Mouse (Mus musculus): ENCODE measurements around the gene Ankdd1a. TPM values are rescaled to one million over a fixed set of nuclear protein-coding genes. Genes with fewer than 3 reads are reported as not detected.

Ankdd1a gene
- polyA plus RNA-seq (2015; fragmentation: Nextera tagmentation; extraction: Ambion mirVana): 0.14 TPM in 1 of 2 replicates, not detected in the other

GRCm38 (mm10) chr9:65519807-65520504 is at the start of gene Ankdd1a:
TSS of gene Ankdd1a (minus strand) at chr9:65520193.
- H3K4me1 ChIP-seq: peaks cover 18% of the 10 kb centered on the region
- H3K4me3 ChIP-seq: peak within 1 kb of the TSS; percentile 31
- no peaks in the 10 kb centered on the region for H3K36me3 ChIP-seq (ENCODE audit: poor library complexity, severe bottlenecking)
- H3K4me2 ChIP-seq: peak within 1 kb of the TSS; percentile 59
- peak within 1 kb of the TSS; percentile 50; the same call in 1 of the 2 replicates for H3K9ac ChIP-seq
- peak; percentile 81 for ATAC-seq
- 6% methylated on average over 25 of the region's 25 CpGs for WGBS
- no peaks in the 10 kb centered on the region for H3K9me3 ChIP-seq (replicated peaks)
- H3K27ac ChIP-seq: peak within 1 kb of the TSS; percentile 61
- H3K27me3 ChIP-seq: 0 out of 2 replicates have a peak, but pooled peaks cover 3% of the 10 kb centered on the region

GRCm38 (mm10) chr9:65569491-65569971 is 49.5 kb upstream of the Ankdd1a start:
- WGBS: 88% methylated on average over 6 of the region's 6 CpGs
- ATAC-seq: no peak
- no peaks in the 10 kb centered on the region for H3K27me3 ChIP-seq
- peaks cover 8% of the 10 kb centered on the region; the same call in 1 of the 2 replicates for H3K36me3 ChIP-seq (ENCODE audit: poor library complexity, severe bottlenecking)
- H3K4me3 ChIP-seq: no peak overlapping the region
- H3K4me1 ChIP-seq: no peaks in the 10 kb centered on the region
- H3K27ac ChIP-seq: no peak overlapping the region
- no peaks in the 10 kb centered on the region; the same call in 1 of the 2 replicates for H3K9me3 ChIP-seq (replicated peaks)
- H3K4me2 ChIP-seq: no peak overlapping the region
- no peak overlapping the region for H3K9ac ChIP-seq

GRCm38 (mm10) chr9:65568787-65569186 is 48.8 kb upstream of the Ankdd1a start:
- Histone ChIP-seq H3K9me3 (replicated peaks) (no peaks in the 10 kb centered on the region; the same call in 1 of the 2 replicates), H3K4me3 (no peak overlapping the region), H3K9ac (no peak overlapping the region), H3K27ac (no peak overlapping the region), H3K27me3 (no peaks in the 10 kb centered on the region), H3K36me3 (ENCODE audit: poor library complexity, severe bottlenecking) (peaks cover 8% of the 10 kb centered on the region; the same call in 1 of the 2 replicates), H3K4me1 (no peaks in the 10 kb centered on the region), H3K4me2 (no peak overlapping the region)
- 96% methylated on average over 6 of the region's 6 CpGs for WGBS
- ATAC-seq: no peak

GRCm38 (mm10) chr9:65564698-65565097 is 44.7 kb upstream of the Ankdd1a start:
- whole genome bisulfite sequencing: 94% methylated on average over 2 of the region's 2 CpGs
- ATAC-seq: no peak
- Histone ChIP-seq H3K36me3 (ENCODE audit: poor library complexity, severe bottlenecking) (peaks cover 5% of the 10 kb centered on the region; the same call in 1 of the 2 replicates), H3K4me1 (peaks cover 12% of the 10 kb centered on the region; the same call in 1 of the 2 replicates), H3K27me3 (no peaks in the 10 kb centered on the region), H3K9ac (no peak overlapping the region), H3K4me3 (no peak overlapping the region), H3K9me3 (replicated peaks) (no peaks in the 10 kb centered on the region; the same call in 1 of the 2 replicates), H3K27ac (no peak overlapping the region), H3K4me2 (no peak overlapping the region)

- Histone ChIP-seq H3K4me2 (no peak overlapping the region), H3K27me3 (no peaks in the 10 kb centered on the region), H3K27ac (no peak overlapping the region), H3K4me1 (peaks cover 12% of the 10 kb centered on the region; the same call in 1 of the 2 replicates), H3K9me3 (replicated peaks) (no peaks in the 10 kb centered on the region; the same call in 1 of the 2 replicates), H3K36me3 (ENCODE audit: poor library complexity, severe bottlenecking) (peaks cover 9% of the 10 kb centered on the region; the same call in 1 of the 2 replicates), H3K4me3 (no peak overlapping the region), H3K9ac (no peak overlapping the region)
- no peak for ATAC-seq
- WGBS: 92% methylated on average over 5 of the region's 5 CpGs
Measured at GRCm38 (mm10) chr9:65563073-65563472, 43.1 kb upstream of the Ankdd1a start.

- H3K9ac ChIP-seq: peak overlapping the region; percentile 31; the same call in 1 of the 2 replicates
- ATAC-seq: no peak
- H3K4me1 ChIP-seq: peaks cover 12% of the 10 kb centered on the region; the same call in 1 of the 2 replicates
- H3K9me3 ChIP-seq (replicated peaks): no peaks in the 10 kb centered on the region; the same call in 1 of the 2 replicates
- no peak overlapping the region for H3K4me3 ChIP-seq
- no peaks in the 10 kb centered on the region for H3K27me3 ChIP-seq
- H3K36me3 ChIP-seq (ENCODE audit: poor library complexity, severe bottlenecking): peaks cover 13% of the 10 kb centered on the region; the same call in 1 of the 2 replicates
- 45% methylated on average over 4 of the region's 4 CpGs for WGBS
- H3K27ac ChIP-seq: no peak overlapping the region
- H3K4me2 ChIP-seq: no peak overlapping the region
Measured at GRCm38 (mm10) chr9:65562081-65562506, 42.1 kb upstream of the Ankdd1a start.

GRCm38 (mm10) chr9:65561016-65561415 is 41.0 kb upstream of the Ankdd1a start:
- H3K4me1 ChIP-seq: peaks cover 12% of the 10 kb centered on the region; the same call in 1 of the 2 replicates
- H3K27ac ChIP-seq: no peak overlapping the region
- H3K9me3 ChIP-seq (replicated peaks): no peaks in the 10 kb centered on the region
- no peak overlapping the region for H3K4me3 ChIP-seq
- H3K4me2 ChIP-seq: no peak overlapping the region
- 82% methylated on average over 4 of the region's 4 CpGs for WGBS
- H3K27me3 ChIP-seq: no peaks in the 10 kb centered on the region
- H3K9ac ChIP-seq: no peak overlapping the region
- ATAC-seq: no peak
- H3K36me3 ChIP-seq (ENCODE audit: poor library complexity, severe bottlenecking): peaks cover 23% of the 10 kb centered on the region

GRCm38 (mm10) chr9:65558806-65559205 is 38.8 kb upstream of the Ankdd1a start:
- no peak overlapping the region for H3K9ac ChIP-seq
- H3K27me3 ChIP-seq: no peaks in the 10 kb centered on the region
- no peaks in the 10 kb centered on the region for H3K9me3 ChIP-seq (replicated peaks)
- 94% methylated on average over 6 of the region's 6 CpGs for WGBS
- no peak overlapping the region for H3K4me3 ChIP-seq
- peaks cover 29% of the 10 kb centered on the region for H3K36me3 ChIP-seq (ENCODE audit: poor library complexity, severe bottlenecking)
- H3K4me2 ChIP-seq: no peak overlapping the region
- H3K4me1 ChIP-seq: peaks cover 16% of the 10 kb centered on the region; the same call in 1 of the 2 replicates
- ATAC-seq: no peak
- H3K27ac ChIP-seq: no peak overlapping the region

GRCm38 (mm10) chr9:65556979-65557378 is 37.0 kb upstream of the Ankdd1a start:
- no peak overlapping the region for H3K4me3 ChIP-seq
- no peak for ATAC-seq
- H3K27ac ChIP-seq: no peak overlapping the region
- no peaks in the 10 kb centered on the region for H3K27me3 ChIP-seq
- no peaks in the 10 kb centered on the region for H3K9me3 ChIP-seq (replicated peaks)
- 96% methylated on average over 5 of the region's 5 CpGs for WGBS
- peaks cover 13% of the 10 kb centered on the region; the same call in 1 of the 2 replicates for H3K4me1 ChIP-seq
- H3K4me2 ChIP-seq: no peak overlapping the region
- peaks cover 24% of the 10 kb centered on the region for H3K36me3 ChIP-seq (ENCODE audit: poor library complexity, severe bottlenecking)
- H3K9ac ChIP-seq: no peak overlapping the region

- WGBS: 92% methylated on average over 8 of the region's 8 CpGs
- H3K27me3 ChIP-seq: no peaks in the 10 kb centered on the region
- H3K36me3 ChIP-seq (ENCODE audit: poor library complexity, severe bottlenecking): peaks cover 24% of the 10 kb centered on the region
- H3K27ac ChIP-seq: no peak overlapping the region
- 0 out of 2 replicates have a peak, but pooled peaks cover 7% of the 10 kb centered on the region for H3K4me1 ChIP-seq
- no peak overlapping the region for H3K9ac ChIP-seq
- H3K4me3 ChIP-seq: no peak overlapping the region
- ATAC-seq: no peak
- H3K4me2 ChIP-seq: no peak overlapping the region
- H3K9me3 ChIP-seq (replicated peaks): no peaks in the 10 kb centered on the region
Measured at GRCm38 (mm10) chr9:65556349-65556748, 36.4 kb upstream of the Ankdd1a start.

- Histone ChIP-seq H3K27me3 (no peaks in the 10 kb centered on the region), H3K4me2 (no peak overlapping the region), H3K4me1 (peaks cover 11% of the 10 kb centered on the region; the same call in 1 of the 2 replicates), H3K4me3 (no peak overlapping the region), H3K27ac (no peak overlapping the region), H3K36me3 (ENCODE audit: poor library complexity, severe bottlenecking) (peaks cover 24% of the 10 kb centered on the region), H3K9ac (no peak overlapping the region), H3K9me3 (replicated peaks) (no peaks in the 10 kb centered on the region)
- ATAC-seq: no peak
- WGBS: 88% methylated on average over 4 of the region's 4 CpGs
Measured at GRCm38 (mm10) chr9:65555621-65556020, 35.6 kb upstream of the Ankdd1a start.

GRCm38 (mm10) chr9:65555001-65555405 is 35.0 kb upstream of the Ankdd1a start:
- Histone ChIP-seq H3K4me2 (no peak overlapping the region), H3K9ac (no peak overlapping the region), H3K36me3 (ENCODE audit: poor library complexity, severe bottlenecking) (peaks cover 24% of the 10 kb centered on the region), H3K27me3 (no peaks in the 10 kb centered on the region), H3K4me3 (no peak overlapping the region), H3K27ac (no peak overlapping the region), H3K9me3 (replicated peaks) (no peaks in the 10 kb centered on the region), H3K4me1 (peaks cover 17% of the 10 kb centered on the region)
- 22% methylated on average over 5 of the region's 5 CpGs for WGBS
- no peak for ATAC-seq

All from forebrain, embryonic 13.5 days (tissue).